Mouse (Mus musculus) forebrain, embryonic 10.5 days (tissue): ENCODE data around the gene Slc35f1. TPM values are rescaled to one million over a fixed set of nuclear protein-coding genes. Genes with fewer than 3 reads are reported as not detected.

ENCODE experiments used
- DNase-seq: peaks from one replicate; pipeline ENCODE4 v3.0.0-alpha.2; 2017; ENCODE audit warnings: low spot score; ENCODE audit errors: extremely low spot score
- H3K27ac ChIP-seq: fragments of 300-500 bp; sonication (generic); 2 replicates; pipeline ENCODE4 v1.5.1; 2016; ENCODE audit warnings: mild to moderate bottlenecking
- H3K27me3 ChIP-seq: fragments of 300-500 bp; sonication (generic); 2 replicates; pipeline ENCODE4 v1.6.1; 2016; ENCODE audit warnings: mild to moderate bottlenecking; ENCODE audit not compliant: poor library complexity, severe bottlenecking
- H3K36me3 ChIP-seq: fragments of 300-500 bp; sonication (generic); replicated peaks from 2 replicates; pipeline ENCODE4 v1.6.1; 2016; ENCODE audit warnings: mild to moderate bottlenecking, moderate library complexity
- H3K4me1 ChIP-seq: fragments of 300-500 bp; sonication (generic); 2 replicates; pipeline ENCODE4 v1.6.1; 2016
- H3K4me3 ChIP-seq: fragments of 300-500 bp; sonication (generic); 2 replicates; pipeline ENCODE4 v1.5.1; 2016; ENCODE audit warnings: mild to moderate bottlenecking, moderate library complexity
- H3K9me3 ChIP-seq: fragments of 300-500 bp; sonication (generic); 2 replicates; pipeline ENCODE4 v1.6.1; 2016; ENCODE audit warnings: mild to moderate bottlenecking, moderate library complexity
- WGBS: fragments of 180-500 bp; shearing (Covaris S2); methylation state at CpG from one replicate; pipeline ENCODE4 v1.1.7; 2016; 5-methylcytosine and 5-hydroxymethylcytosine counted together
- polyA plus RNA-seq: library from polyadenylated mRNA; unstranded; fragments of >200 nt; fragmentation: Nextera tagmentation; extraction: Ambion mirVana; gene quantifications from 2 replicates; pipeline ENCODE4 v1.2.1, GENCODE M21; 2016

The Slc35f1 gene
- 9.9 and 11.6 TPM in 2 replicates for polyA plus RNA-seq

- no peaks in the 10 kb centered on the region; the same call in 1 of the 2 replicates for H3K9me3 ChIP-seq
- peak within 1 kb of the TSS; percentile 89 for H3K4me3 ChIP-seq
- peak; percentile 85 for DNase-seq
- H3K4me1 ChIP-seq = peaks cover 26% of the 10 kb centered on the region
- H3K27me3 ChIP-seq = peaks cover 6% of the 10 kb centered on the region
- H3K27ac ChIP-seq = peak within 1 kb of the TSS; percentile 95
- H3K36me3 ChIP-seq = peaks cover 9% of the 10 kb centered on the region
- under 1% methylated on average over 54 of the region's 54 CpGs for WGBS
Measured at GRCm38 (mm10) chr10:52690334-52690991, at the start of gene Slc35f1. Gene Slc35f1, plus strand, starts transcription at chr10:52690533.

GRCm38 (mm10) chr10:52671234-52671633, 19.1 kb upstream of the Slc35f1 start:
- no peak overlapping the region for H3K4me3 ChIP-seq
- no peak overlapping the region for H3K27ac ChIP-seq
- no peaks in the 10 kb centered on the region for H3K36me3 ChIP-seq
- H3K27me3 ChIP-seq = no peaks in the 10 kb centered on the region
- DNase-seq = no peak
- H3K4me1 ChIP-seq = peaks cover 3% of the 10 kb centered on the region; the same call in 1 of the 2 replicates
- H3K9me3 ChIP-seq = no peaks in the 10 kb centered on the region

DNA sequence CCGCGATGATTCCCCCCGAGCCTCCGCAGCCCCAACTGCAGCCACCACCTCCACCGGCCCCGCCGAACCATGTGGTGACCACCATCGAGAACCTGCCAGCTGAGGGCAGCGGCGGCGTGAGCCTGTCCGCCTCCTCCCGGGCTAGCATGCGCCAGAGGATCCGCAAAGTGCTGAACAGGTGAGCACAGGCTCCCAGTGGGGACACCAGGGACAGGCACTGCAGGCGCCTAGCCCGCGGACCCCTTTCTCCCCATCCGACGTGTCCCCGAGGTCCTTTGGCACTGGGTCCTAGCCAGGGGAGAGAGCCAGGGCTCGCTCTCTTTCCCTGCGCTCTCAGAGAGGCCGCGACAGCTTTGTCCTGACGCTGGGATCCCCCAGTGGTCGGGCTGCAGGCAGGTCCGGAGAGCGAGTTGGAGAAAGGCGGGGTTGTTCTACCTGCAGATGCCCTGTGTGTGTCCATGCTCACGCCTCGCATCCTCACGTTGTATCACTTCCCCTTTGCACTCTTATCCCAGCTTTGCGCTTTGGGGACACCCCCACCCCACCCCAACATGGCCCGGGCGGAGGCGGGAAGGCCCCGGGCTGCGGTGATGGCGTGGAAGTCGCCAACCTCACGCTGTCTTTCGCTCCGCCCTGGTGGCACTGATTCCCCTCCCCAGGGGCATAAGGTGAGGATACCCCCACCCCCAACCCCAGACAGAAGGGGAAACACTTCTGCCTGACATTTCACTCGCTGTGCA, 829 bp downstream of the Slc35f1 start:
- H3K27me3 ChIP-seq = peaks cover 6% of the 10 kb centered on the region
- peaks cover 10% of the 10 kb centered on the region for H3K36me3 ChIP-seq
- no peaks in the 10 kb centered on the region; the same call in 1 of the 2 replicates for H3K9me3 ChIP-seq
- peak overlapping the region; percentile 95 for H3K27ac ChIP-seq
- whole genome bisulfite sequencing = under 1% methylated on average over 45 of the region's 45 CpGs
- peak; percentile 69 for DNase-seq
- peaks cover 26% of the 10 kb centered on the region for H3K4me1 ChIP-seq
- H3K4me3 ChIP-seq = peak overlapping the region; percentile 89

GRCm38 (mm10) chr10:52703688-52704087, 13.4 kb downstream of the Slc35f1 start:
- H3K4me1 ChIP-seq = peaks cover 29% of the 10 kb centered on the region
- no peaks in the 10 kb centered on the region for H3K27me3 ChIP-seq
- H3K9me3 ChIP-seq = peaks cover 3% of the 10 kb centered on the region; the same call in 1 of the 2 replicates
- peak overlapping the region; percentile 56 for H3K4me3 ChIP-seq
- no peak for DNase-seq
- no peaks in the 10 kb centered on the region; the same call in 1 of the 2 replicates for H3K36me3 ChIP-seq
- peak overlapping the region; percentile 91 for H3K27ac ChIP-seq

DNA sequence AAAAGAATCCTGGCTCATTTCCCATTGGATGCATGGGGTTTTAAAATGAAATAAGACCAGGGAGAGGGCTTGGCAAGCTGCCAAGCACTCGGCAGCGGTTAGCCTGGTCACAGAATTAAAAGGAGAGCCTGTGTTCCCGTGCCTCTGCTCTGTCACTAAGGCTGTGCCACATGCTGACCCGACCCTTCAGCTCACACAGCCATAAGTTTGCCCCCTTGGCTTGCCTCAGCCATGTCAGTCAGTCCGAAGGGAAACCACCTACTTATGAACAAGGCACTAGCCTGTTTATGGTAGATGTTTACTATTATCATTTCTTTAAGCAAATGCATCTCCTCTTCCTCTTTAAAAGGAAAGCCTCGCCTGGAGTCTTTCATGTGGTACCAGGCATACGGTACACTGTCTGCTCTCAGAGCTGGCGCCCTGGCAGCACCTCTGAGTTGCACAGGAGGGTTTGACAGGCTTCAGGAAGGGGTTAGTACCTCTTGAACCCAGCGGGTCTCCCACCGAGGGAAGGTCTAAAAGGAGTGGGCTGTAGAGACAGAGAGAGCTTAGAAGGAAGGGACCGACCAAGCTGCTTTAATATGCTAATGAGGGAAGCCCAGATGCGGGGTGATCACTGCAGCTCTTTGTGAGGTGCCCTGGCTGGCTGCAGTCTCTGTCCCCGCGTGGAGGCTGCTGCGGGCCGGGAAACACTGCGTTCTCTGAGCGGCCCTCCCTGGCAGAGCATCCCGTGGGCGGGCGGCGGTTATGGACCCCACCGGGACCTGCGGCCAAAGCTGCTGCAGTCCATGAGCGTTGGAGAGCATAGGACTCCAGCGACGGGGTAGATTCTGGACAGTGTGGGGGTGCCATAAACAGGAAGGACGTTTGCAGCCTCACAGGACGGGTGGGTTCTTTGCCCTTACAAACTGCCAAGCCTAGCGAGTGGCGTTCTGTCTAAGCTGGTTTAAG, 14.0 kb downstream of the Slc35f1 start:
- Histone ChIP-seq H3K9me3 (peaks cover 3% of the 10 kb centered on the region; the same call in 1 of the 2 replicates), H3K27me3 (no peaks in the 10 kb centered on the region), H3K4me1 (peaks cover 29% of the 10 kb centered on the region), H3K36me3 (no peaks in the 10 kb centered on the region; the same call in 1 of the 2 replicates), H3K4me3 (peak overlapping the region; percentile 56), H3K27ac (peak overlapping the region; percentile 91)
- peak; percentile 48 for DNase-seq
- WGBS = 3% methylated on average over 31 of the region's 31 CpGs

DNA sequence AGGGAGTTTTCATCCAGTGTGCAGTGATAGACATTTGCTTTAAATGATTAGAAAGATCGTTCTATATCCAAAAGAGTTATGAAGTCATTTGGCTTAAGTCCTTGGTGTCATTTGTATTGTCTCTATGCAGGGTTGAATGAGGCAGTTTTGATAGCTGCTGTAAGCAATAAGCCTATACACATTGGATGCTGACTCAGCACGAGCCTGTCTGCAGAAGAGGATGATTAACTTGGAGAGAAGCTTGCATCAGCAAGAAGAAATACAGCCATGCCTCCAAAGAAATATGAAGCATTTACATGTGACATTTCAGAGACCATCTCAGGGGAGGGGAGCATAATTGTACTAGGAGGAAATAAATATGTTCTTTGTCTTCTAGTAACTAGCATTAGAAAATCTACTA, 19.1 kb downstream of the Slc35f1 start:
- 89% methylated on average over 2 of the region's 2 CpGs for WGBS
- no peak overlapping the region for H3K27ac ChIP-seq

GRCm38 (mm10) chr10:52712166-52712565, 21.8 kb downstream of the Slc35f1 start:
- no peak for DNase-seq
- Histone ChIP-seq H3K27ac (no peak overlapping the region), H3K9me3 (no peaks in the 10 kb centered on the region), H3K27me3 (no peaks in the 10 kb centered on the region), H3K4me3 (no peak overlapping the region), H3K4me1 (0 out of 2 replicates have a peak, but pooled peaks cover 2% of the 10 kb centered on the region), H3K36me3 (no peaks in the 10 kb centered on the region)
- 93% methylated on average over 4 of the region's 4 CpGs for WGBS

More for the DNA sequence above, 19.1 kb downstream of the Slc35f1 start:
- Histone ChIP-seq H3K9me3 (no peaks in the 10 kb centered on the region), H3K27me3 (no peaks in the 10 kb centered on the region), H3K4me1 (peaks cover 9% of the 10 kb centered on the region), H3K4me3 (no peak overlapping the region), H3K36me3 (no peaks in the 10 kb centered on the region; the same call in 1 of the 2 replicates)
- no peak for DNase-seq

GRCm38 (mm10) chr10:52714557-52714956, 24.2 kb downstream of the Slc35f1 start:
- Histone ChIP-seq H3K27me3 (no peaks in the 10 kb centered on the region), H3K4me1 (peaks cover 15% of the 10 kb centered on the region; the same call in 1 of the 2 replicates), H3K27ac (no peak overlapping the region), H3K36me3 (no peaks in the 10 kb centered on the region), H3K9me3 (no peaks in the 10 kb centered on the region), H3K4me3 (no peak overlapping the region)
- DNase-seq = no peak
- 85% methylated on average over 2 of the region's 2 CpGs for WGBS

DNA sequence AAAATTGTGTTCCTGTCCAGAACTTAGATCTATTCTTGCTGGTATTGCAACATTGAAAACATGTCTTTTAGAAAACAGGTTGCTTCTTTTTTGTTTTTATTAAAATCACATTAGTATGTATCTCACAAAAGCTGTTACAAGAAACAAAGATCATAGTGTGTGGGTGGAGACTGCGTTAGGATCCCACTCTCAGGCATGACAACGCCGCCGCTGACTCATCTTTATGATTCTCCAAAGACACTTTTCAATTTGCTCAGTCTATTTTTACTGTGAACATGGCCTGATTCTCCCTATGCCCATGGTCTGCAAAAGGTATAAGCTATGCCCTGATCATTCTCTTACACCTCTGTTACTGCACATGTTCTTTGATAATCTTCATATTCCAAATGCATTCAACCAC, 24.8 kb downstream of the Slc35f1 start:
- Histone ChIP-seq H3K27me3 (no peaks in the 10 kb centered on the region), H3K4me1 (peaks cover 15% of the 10 kb centered on the region; the same call in 1 of the 2 replicates), H3K9me3 (no peaks in the 10 kb centered on the region), H3K27ac (no peak overlapping the region), H3K36me3 (no peaks in the 10 kb centered on the region), H3K4me3 (no peak overlapping the region)
- WGBS = over 99% methylated on average over 4 of the region's 4 CpGs
- DNase-seq = no peak

DNA sequence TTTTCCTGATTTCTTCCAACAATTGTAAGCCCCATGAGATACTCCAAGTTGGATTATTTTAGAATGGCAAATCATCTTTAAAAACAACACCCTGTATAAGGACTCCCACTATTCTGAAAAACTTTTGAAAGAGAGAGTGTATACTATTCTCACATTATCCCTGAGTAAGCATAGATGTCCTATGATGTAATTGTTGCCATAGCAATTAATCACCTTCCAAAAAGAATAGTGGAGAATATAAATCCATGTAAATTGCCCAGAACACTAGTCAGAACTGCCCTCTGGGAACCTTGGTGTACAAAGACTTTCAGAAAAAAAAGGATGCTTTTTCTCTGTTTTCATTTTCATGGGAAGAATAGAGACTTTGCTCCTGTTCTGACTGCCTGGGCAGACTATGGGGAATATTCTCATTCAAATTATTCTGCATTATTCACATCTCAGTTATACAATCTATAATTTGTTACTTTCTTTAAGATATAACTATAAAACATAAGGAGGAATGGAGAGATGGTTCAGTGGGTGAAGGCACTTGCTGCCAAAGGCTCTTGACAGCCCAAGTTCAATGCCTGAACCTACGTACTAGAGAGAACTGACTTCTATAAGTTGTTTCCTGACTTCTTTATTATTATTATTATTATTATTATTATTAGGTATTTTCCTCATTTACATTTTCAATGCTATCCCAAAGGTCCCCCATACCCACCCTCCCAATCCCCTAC, 28.0 kb downstream of the Slc35f1 start:
- H3K27ac ChIP-seq = no peak overlapping the region
- H3K4me3 ChIP-seq = no peak overlapping the region
- H3K36me3 ChIP-seq = no peaks in the 10 kb centered on the region
- no peak for DNase-seq
- H3K4me1 ChIP-seq = peaks cover 15% of the 10 kb centered on the region; the same call in 1 of the 2 replicates
- WGBS = 86% methylated on average over 1 of the region's 1 CpGs
- no peaks in the 10 kb centered on the region for H3K9me3 ChIP-seq
- no peaks in the 10 kb centered on the region for H3K27me3 ChIP-seq

DNA sequence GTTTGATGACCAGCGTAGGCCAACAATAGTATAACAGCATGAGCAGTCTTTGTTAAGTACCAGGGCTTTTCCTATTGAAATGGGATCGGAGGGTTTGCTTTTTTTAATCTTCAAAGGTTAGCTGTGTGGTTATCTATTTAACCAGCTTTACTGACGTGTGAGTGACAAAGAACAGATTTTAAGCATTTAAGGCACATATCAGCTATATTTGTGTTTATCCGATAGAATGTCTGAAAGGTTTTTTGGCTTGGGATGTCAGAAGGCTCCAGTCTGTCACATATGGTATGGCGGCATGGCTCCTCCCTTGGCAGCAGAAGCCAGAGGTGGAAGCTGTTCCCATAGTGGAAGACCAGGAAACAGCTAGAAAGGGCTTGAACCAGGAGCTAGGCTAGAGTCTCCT, 36.3 kb downstream of the Slc35f1 start:
- Histone ChIP-seq H3K4me3 (no peak overlapping the region), H3K4me1 (no peaks in the 10 kb centered on the region), H3K27ac (no peak overlapping the region), H3K36me3 (no peaks in the 10 kb centered on the region), H3K27me3 (no peaks in the 10 kb centered on the region), H3K9me3 (no peaks in the 10 kb centered on the region)
- DNase-seq = no peak
- 80% methylated on average over 5 of the region's 5 CpGs for WGBS
